ENCODE assay signal across 13 mouse cellular contexts in genomic region chr14:106027686-106028085, GRCm38 (mm10).
"Had no signal": no experiment of that assay in that cellular context is flagged by ENCODE, and none has a peak within 500 bp of the region (broad histone marks: within the 10 kb centered on the region; RNA-seq: fewer than 3 reads in every experiment).

No protein-coding gene starts in this region.

- H3K4me1 ChIP-seq: limb, embryonic 15.5 days; liver, embryonic 12.5 days; lung, embryonic 15.5 days; midbrain, embryonic 13.5 days had no signal

- H3K4me2 ChIP-seq: hindbrain, embryonic 14.5 days; limb, embryonic 15.5 days; liver, embryonic 12.5 days; lung, embryonic 15.5 days; midbrain, embryonic 13.5 days had no signal

- H3K9ac ChIP-seq: hindbrain, embryonic 14.5 days; limb, embryonic 15.5 days; liver, embryonic 12.5 days; lung, embryonic 15.5 days; midbrain, embryonic 13.5 days had no signal

- H3K27ac ChIP-seq: hindbrain, embryonic 14.5 days; limb, embryonic 15.5 days; liver, embryonic 12.5 days; lung, embryonic 15.5 days; midbrain, embryonic 13.5 days had no signal

- H3K9me3 ChIP-seq: limb, embryonic 15.5 days; liver, embryonic 12.5 days; lung, embryonic 15.5 days had no signal

- ATAC-seq: liver, embryonic 12.5 days; midbrain, embryonic 13.5 days had no signal

- H3K4me3 ChIP-seq: limb, embryonic 15.5 days; liver, embryonic 12.5 days; lung, embryonic 15.5 days; midbrain, embryonic 13.5 days had no signal

- H3K36me3 ChIP-seq: limb, embryonic 15.5 days; liver, embryonic 12.5 days; lung, embryonic 15.5 days; midbrain, embryonic 13.5 days had no signal

- H3K27me3 ChIP-seq: limb, embryonic 15.5 days; liver, embryonic 12.5 days; lung, embryonic 15.5 days; midbrain, embryonic 13.5 days had no signal

- DNase-seq: kidney, adult 11 months; kidney, postnatal 25 days; layer of hippocampus, adult 9-11 months; layer of hippocampus, postnatal 36 days; lung, postnatal 14 days; right cerebral cortex, postnatal 25 days; thymus, adult 2 months; thymus, postnatal 25 days had no signal
